ENCODE assay signal across 20 mouse cellular contexts in genomic region chr12:95700746-95701145, GRCm38 (mm10). TPM values are rescaled to one million over a fixed set of nuclear protein-coding genes. Genes with fewer than 3 reads are reported as not detected.
DNase-seq lines count a peak whose midpoint lies in the region; ATAC-seq and TF ChIP-seq lines count a peak whose summit lies in the region.
"Had no signal": no experiment of that assay in that cellular context is flagged by ENCODE, and none has a peak within 500 bp of the region (broad histone marks: within the 10 kb centered on the region; RNA-seq: fewer than 3 reads in every experiment).

No protein-coding gene starts in this region.

- H3K36me3 ChIP-seq in heart, adult 2 months (ENCODE audit: control insufficient read depth, insufficient read depth, low read length), result peaks cover 4% of the 10 kb centered on the region
- H3K36me3 ChIP-seq in heart, embryonic 10.5 days, result no peaks in the 10 kb centered on the region
- H3K36me3 ChIP-seq in heart, embryonic 12.5 days, result no peaks in the 10 kb centered on the region
- H3K36me3 ChIP-seq: embryonic facial prominence, embryonic 15.5 days; forebrain, embryonic 15.5 days; hindbrain, embryonic 10.5 days; liver, embryonic 15.5 days; midbrain, embryonic 15.5 days had no signal

- no peak for ATAC-seq in heart, embryonic 12.5 days (ENCODE audit: insufficient number of reproducible peaks, low FRiP score)
- ATAC-seq in megakaryocyte-erythroid progenitor cell, adult 5-6 weeks (replicated peaks; ENCODE audit: low FRiP score, low TSS enrichment, poor library complexity, severe bottlenecking), result 0 out of 2 replicates have a peak, but pooled peaks have one; percentile 44
- no peak for ATAC-seq in frontal cortex, adult (ENCODE audit: low TSS enrichment)
- ATAC-seq: activated CD4-positive, CD25-positive, alpha-beta regulatory T cell, adult 4 months; CD4-positive, CD25-positive, alpha-beta regulatory T cell, adult 4 months; forebrain, embryonic 15.5 days; inflammation-experienced regulatory T-cells, adult 6 months; midbrain, embryonic 15.5 days had no signal

- TF ChIP-seq POLR2A in heart, adult 2 months (IDR thresholded peaks at IDR 0.05; ENCODE audit: insufficient read depth, low read depth, low read length), result no peak

- intact Hi-C loops in heart, adult 2 months (cut with DNase I), result no loop called here

- DNase-seq in heart, adult 2 months, result peak; percentile 29 to 59
- DNase-seq in heart, embryonic 10.5 days (ENCODE audit: low spot score), result no peak
- DNase-seq in gastrocnemius, adult 18-20 months (ENCODE audit: low spot score), result peak; percentile 88
- no peak for DNase-seq in cerebellum, adult 8-10 months
- DNase-seq: adrenal gland, postnatal 36 days; cerebellum, postnatal 25 days; right cerebral cortex, postnatal 14 days had no signal

- no peak overlapping the region for H3K4me2 ChIP-seq in heart, embryonic 12.5 days
- H3K4me2 ChIP-seq: embryonic facial prominence, embryonic 15.5 days; liver, embryonic 15.5 days; midbrain, embryonic 15.5 days had no signal

- H3K4me3 ChIP-seq in heart, adult 2 months, result 0 out of 2 replicates have a peak overlapping the region, but pooled peaks have one; percentile 1
- no peak overlapping the region for H3K4me3 ChIP-seq in heart, embryonic 10.5 days
- H3K4me3 ChIP-seq in heart, embryonic 12.5 days, result no peak overlapping the region
- H3K4me3 ChIP-seq: embryonic facial prominence, embryonic 15.5 days; forebrain, embryonic 15.5 days; hindbrain, embryonic 10.5 days; liver, embryonic 15.5 days; midbrain, embryonic 15.5 days had no signal

- H3K9ac ChIP-seq in heart, adult 2 months (ENCODE audit: low read depth, low read length), result no peak overlapping the region
- H3K9ac ChIP-seq in heart, embryonic 12.5 days, result no peak overlapping the region
- H3K9ac ChIP-seq: embryonic facial prominence, embryonic 15.5 days; forebrain, embryonic 15.5 days; liver, embryonic 15.5 days; midbrain, embryonic 15.5 days had no signal

- H3K27ac ChIP-seq in heart, adult 2 months, result peak overlapping the region; percentile 62
- no peak overlapping the region for H3K27ac ChIP-seq in heart, embryonic 10.5 days
- 0 out of 2 replicates have a peak overlapping the region, but pooled peaks have one; percentile 18 for H3K27ac ChIP-seq in heart, embryonic 12.5 days (ENCODE audit: poor library complexity, severe bottlenecking)
- H3K27ac ChIP-seq: embryonic facial prominence, embryonic 15.5 days; forebrain, embryonic 15.5 days; hindbrain, embryonic 10.5 days; liver, embryonic 15.5 days; macrophage; midbrain, embryonic 15.5 days had no signal

- no peaks in the 10 kb centered on the region for H3K79me2 ChIP-seq in heart, adult 2 months (replicated peaks; ENCODE audit: control insufficient read depth, insufficient read depth, low read length)

- WGBS in heart, adult 2 months, result 12% methylated on average over 2 of the region's 2 CpGs
- WGBS in heart, embryonic 10.5 days, result 25% methylated on average over 2 of the region's 2 CpGs
- 8% methylated on average over 2 of the region's 2 CpGs for WGBS in heart, embryonic 12.5 days

- peaks cover 3% of the 10 kb centered on the region for H3K4me1 ChIP-seq in heart, adult 2 months (ENCODE audit: control insufficient read depth, insufficient read depth, low read length)
- H3K4me1 ChIP-seq in heart, embryonic 10.5 days, result peaks cover 18% of the 10 kb centered on the region; the same call in 1 of the 2 replicates
- H3K4me1 ChIP-seq in heart, embryonic 12.5 days (replicated peaks), result peaks cover 27% of the 10 kb centered on the region
- H3K4me1 ChIP-seq: liver, embryonic 15.5 days had no signal

- no peaks in the 10 kb centered on the region for H3K9me3 ChIP-seq in heart, embryonic 10.5 days
- no peaks in the 10 kb centered on the region for H3K9me3 ChIP-seq in heart, embryonic 12.5 days (replicated peaks)
- H3K9me3 ChIP-seq: embryonic facial prominence, embryonic 15.5 days; forebrain, embryonic 15.5 days; hindbrain, embryonic 10.5 days; liver, embryonic 15.5 days; midbrain, embryonic 15.5 days had no signal

- no peak for TF ChIP-seq EP300 in heart, adult 2 months (IDR thresholded peaks at IDR 0.05; ENCODE audit: insufficient read depth, low read depth, low read length)

- no peaks in the 10 kb centered on the region for H3K27me3 ChIP-seq in heart, adult 2 months (ENCODE audit: control insufficient read depth, insufficient read depth, low read length)
- no peaks in the 10 kb centered on the region for H3K27me3 ChIP-seq in heart, embryonic 10.5 days (ENCODE audit: insufficient read depth, poor library complexity, severe bottlenecking)
- H3K27me3 ChIP-seq in heart, embryonic 12.5 days (replicated peaks), result no peaks in the 10 kb centered on the region
- H3K27me3 ChIP-seq: embryonic facial prominence, embryonic 15.5 days; forebrain, embryonic 15.5 days; midbrain, embryonic 15.5 days had no signal

- no peak for TF ChIP-seq CTCF in heart, adult 2 months (IDR thresholded peaks at IDR 0.05)

RNA-seq across cellular contexts. Expression of gene Flrt2, which starts 8.7 kb away (rescaled TPM):
- total RNA-seq in heart, adult 2 months (2021), result 1 to 10 TPM; 4.8 to 6.9 TPM
- 2.2 and 4.2 TPM in 2 replicates for polyA plus RNA-seq in heart, adult 2 months (2012; rRNA removed)
- 20.7 and 29.0 TPM in 2 replicates for polyA plus RNA-seq in heart, embryonic 10.5 days (2016; fragmentation: Nextera tagmentation; extraction: Ambion mirVana)
- total RNA-seq in gastrocnemius, adult 18-20 months (2021), result 1 to 10 TPM; 3.8 to 8.2 TPM
- polyA plus RNA-seq in heart, embryonic 12.5 days (2016; fragmentation: Nextera tagmentation; extraction: Ambion mirVana), result 39.9 and 40.9 TPM in 2 replicates
- total RNA-seq in megakaryocyte-erythroid progenitor cell, adult 5-6 weeks (2014; fragmentation: Nextera tagmentation), result not detected in 2 replicates
- total RNA-seq in megakaryocyte-erythroid progenitor cell, adult 5-6 weeks (2017), result not detected in 2 replicates
- total RNA-seq: neutrophil, adult 5-6 weeks had no signal
- polyA plus RNA-seq: CD4-positive, CD25-positive, alpha-beta regulatory T cell, adult 4 months had no signal

Comparison
In these comparisons a context has a peak if more than half of its experiments do, and no peak if none do; other contexts are left out.
1. DNase-seq: peak in heart, adult 2 months (2 of 2) and gastrocnemius, adult 18-20 months (single experiment); none in heart, embryonic 10.5 days (single experiment) and cerebellum, adult 8-10 months (single experiment).
2. RNA of gene Flrt2, which starts 8.7 kb away (total RNA-seq): 3.8 to 8.2 TPM in gastrocnemius, adult 18-20 months and 4.8 to 6.9 TPM in heart, adult 2 months; not detected in megakaryocyte-erythroid progenitor cell, adult 5-6 weeks; every median in the first group is over 4 times any median in the second.